In genomic region chr11:61040856-61041652, GRCm38 (mm10) we compare ENCODE assay signal across 11 mouse cellular contexts. TPM values are rescaled to one million over a fixed set of nuclear protein-coding genes. Genes with fewer than 3 reads are reported as not detected.
A peak's percentile ranks its signal among the peaks of the same experiment; 100 is the strongest.
DNase-seq lines count a peak whose midpoint lies in the region; ATAC-seq lines count a peak whose summit lies in the region.
"Had no signal": no experiment of that assay in that cellular context is flagged by ENCODE, and none has a peak within 500 bp of the region (broad histone marks: within the 10 kb centered on the region; RNA-seq: fewer than 3 reads in every experiment).

No protein-coding gene starts in this region.

- no peak overlapping the region for H3K4me2 ChIP-seq in liver, embryonic 11.5 days
- H3K4me2 ChIP-seq: liver, embryonic 15.5 days had no signal

- no peak for ATAC-seq in liver, embryonic 11.5 days (replicated peaks; ENCODE audit: low FRiP score)
- ATAC-seq: forebrain, embryonic 14.5 days; hindbrain, embryonic 16.5 days had no signal

- no peaks in the 10 kb centered on the region; the same call in 1 of the 2 replicates for H3K27me3 ChIP-seq in liver, embryonic 11.5 days (replicated peaks; ENCODE audit: control insufficient read depth, insufficient read depth, low read length)

- no peak overlapping the region for H3K27ac ChIP-seq in liver, embryonic 11.5 days (ENCODE audit: low read depth, low read length)
- H3K27ac ChIP-seq: liver, embryonic 15.5 days had no signal

- WGBS in liver, embryonic 11.5 days = 77% methylated on average over 11 of the region's 11 CpGs

- no peak overlapping the region for H3K9ac ChIP-seq in liver, embryonic 11.5 days (ENCODE audit: low read depth, low read length)
- H3K9ac ChIP-seq: liver, embryonic 15.5 days had no signal

- no peak overlapping the region for H3K4me3 ChIP-seq in liver, embryonic 11.5 days (ENCODE audit: low read depth, low read length)
- H3K4me3 ChIP-seq: liver, embryonic 15.5 days had no signal

- H3K9me3 ChIP-seq in liver, embryonic 11.5 days (ENCODE audit: control insufficient read depth, low read length) = no peaks in the 10 kb centered on the region
- H3K9me3 ChIP-seq: liver, embryonic 15.5 days had no signal

- H3K4me1 ChIP-seq in liver, embryonic 11.5 days (replicated peaks; ENCODE audit: control insufficient read depth, insufficient read depth, low read length) = peaks cover 11% of the 10 kb centered on the region

- peak; percentile 67 for DNase-seq in cerebellum, adult 11-12 months
- no peak for DNase-seq in cerebellum, postnatal 4 days (ENCODE audit: low spot score in 2 of 2)
- DNase-seq in layer of hippocampus, adult 18-20 months (ENCODE audit: low spot score in 2 of 2) = peak; percentile 29 to 33
- DNase-seq in layer of hippocampus, postnatal 36 days = no peak
- peak; percentile 62 for DNase-seq in right cerebral cortex, postnatal 25 days
- no peak for DNase-seq in right cerebral cortex, postnatal 4 days
- DNase-seq in liver, embryonic 11.5 days (ENCODE audit: low spot score) = no peak
- DNase-seq in lung, adult 18-20 months = no peak

- no peaks in the 10 kb centered on the region for H3K36me3 ChIP-seq in liver, embryonic 11.5 days (ENCODE audit: control insufficient read depth, insufficient read depth, low read length)
- H3K36me3 ChIP-seq: liver, embryonic 15.5 days had no signal

RNA-seq across cellular contexts. Expression of gene Kcnj12, which starts 18.7 kb away (rescaled TPM):
- 1 to 10 TPM; 6.6 to 8.8 TPM for total RNA-seq in layer of hippocampus, adult 18-20 months (2021)
- total RNA-seq in layer of hippocampus, postnatal 36 days (2021) = 1 to 10 TPM; 6.0 to 6.9 TPM
- polyA plus RNA-seq in liver, embryonic 11.5 days (2014; fragmentation: Nextera tagmentation; extraction: Ambion mirVana) = not detected in 2 replicates
- polyA plus RNA-seq: liver, embryonic 15.5 days had no signal

Comparison
In these comparisons a context has a peak if more than half of its experiments do, and no peak if none do; other contexts are left out.
1. DNase-seq: peak in cerebellum, adult 11-12 months (single experiment), layer of hippocampus, adult 18-20 months (2 of 2) and right cerebral cortex, postnatal 25 days (single experiment); none in cerebellum, postnatal 4 days (0 of 2), layer of hippocampus, postnatal 36 days (0 of 2), right cerebral cortex, postnatal 4 days (single experiment), liver, embryonic 11.5 days (single experiment) and lung, adult 18-20 months (0 of 2).